Mouse (Mus musculus): ENCODE data around the gene Rab40c. TPM values are rescaled to one million over a fixed set of nuclear protein-coding genes. Genes with fewer than 3 reads are reported as not detected.

Gene Rab40c
- total RNA-seq, 4 experiments from 2014 or later, result 39.7 to 46.1 (median 45.1) TPM

DNA sequence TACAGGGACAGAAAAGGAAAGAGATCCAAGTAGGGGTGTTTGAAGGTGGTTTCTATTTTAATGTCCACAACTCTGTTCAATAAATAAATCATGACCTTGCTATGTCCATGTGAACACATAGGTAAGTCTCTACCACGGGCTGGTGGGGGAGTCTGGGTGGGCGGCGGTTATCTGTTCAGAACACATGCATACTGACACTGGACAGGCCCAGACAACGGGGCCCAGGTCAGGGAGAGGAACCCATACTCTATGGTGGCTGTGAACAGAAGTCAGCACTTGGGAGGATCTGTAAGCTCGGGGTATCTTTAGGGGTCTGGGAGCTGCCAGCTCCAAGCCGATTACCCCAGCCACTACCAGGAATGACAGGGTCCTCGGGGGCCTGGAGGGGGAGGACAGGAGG, 26.8 kb upstream of the Rab40c start:
- no peak for DNase-seq (ENCODE audit: low spot score in 2 of 2)

DNA sequence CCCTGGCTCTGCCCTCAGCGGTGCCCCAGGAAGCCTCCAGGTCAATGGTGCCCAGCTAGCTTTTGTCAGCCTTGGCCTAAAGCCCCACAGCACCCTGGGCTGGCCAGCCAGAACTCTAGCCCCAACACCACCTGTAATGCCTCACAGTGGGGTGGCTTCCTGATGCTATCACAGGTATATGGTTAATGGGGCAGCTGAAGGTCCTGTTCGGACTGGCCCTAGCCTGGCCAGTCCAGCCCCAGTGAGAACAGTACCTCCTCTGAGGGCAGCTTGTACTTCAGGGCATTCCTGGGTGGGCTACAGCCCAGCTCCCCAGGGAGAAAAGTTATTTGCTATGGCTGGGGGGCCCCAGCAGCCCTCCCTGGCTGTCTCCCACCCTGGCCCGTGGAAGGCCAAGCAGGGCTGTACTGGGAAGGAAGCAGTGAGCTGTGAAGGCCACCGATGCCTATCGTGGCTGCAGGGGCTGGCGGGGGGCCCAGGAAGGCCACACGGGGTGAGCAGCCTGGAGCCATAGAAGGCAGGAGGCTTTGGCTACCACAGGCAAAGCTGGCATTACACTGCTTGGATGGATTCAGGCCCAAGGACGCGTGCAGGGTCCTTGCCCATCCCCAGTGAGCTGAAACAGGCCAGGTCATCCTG, 26.1 kb upstream of the Rab40c start:
- no peak for DNase-seq (ENCODE audit: low spot score in 2 of 2)

DNA sequence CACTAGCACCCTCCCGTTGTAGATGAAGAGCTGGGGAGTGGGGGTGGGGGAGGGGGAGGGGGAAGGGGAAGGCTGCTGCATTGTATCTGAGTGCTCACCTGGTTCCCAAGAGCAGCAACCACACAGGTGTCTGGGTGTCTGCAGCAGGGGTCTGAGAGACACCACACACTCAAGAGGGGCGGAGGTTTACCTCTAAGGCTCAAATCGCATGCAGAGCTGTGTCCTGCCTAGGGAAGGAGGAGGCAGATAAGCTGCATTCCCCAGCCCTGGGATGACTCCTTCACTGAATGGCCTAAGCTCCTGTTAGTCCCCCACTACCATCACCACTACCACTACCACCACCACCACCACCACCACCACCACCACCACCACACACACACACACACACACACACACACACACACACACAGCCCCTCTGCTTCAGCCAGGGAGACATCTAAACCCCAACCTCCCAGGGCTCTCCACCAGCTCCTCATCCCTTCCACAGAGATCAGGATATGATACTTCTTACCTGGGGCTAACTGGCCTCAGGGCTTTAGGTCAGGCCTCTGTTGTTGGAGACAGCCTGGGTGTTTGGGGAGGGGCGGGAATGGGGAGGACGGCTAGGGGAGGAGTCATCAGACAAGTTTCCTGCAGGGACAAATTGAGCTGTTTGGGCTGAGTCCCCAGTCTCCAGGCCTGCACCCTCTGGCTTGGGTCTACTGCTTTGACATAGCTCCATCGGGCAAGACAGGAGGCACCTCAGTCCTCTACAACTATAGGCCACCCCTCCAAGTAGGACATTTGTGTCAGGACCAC, 25.0 kb upstream of the Rab40c start, which contains the start of the genes Pigq and Nhlrc4:
TSS of gene Pigq (minus strand) at position 571 of the 798 bp plus-strand sequence.
TSS of gene Nhlrc4 (minus strand) at position 596 of the 798 bp plus-strand sequence.
- no peak for DNase-seq (ENCODE audit: low spot score in 2 of 2)

DNA sequence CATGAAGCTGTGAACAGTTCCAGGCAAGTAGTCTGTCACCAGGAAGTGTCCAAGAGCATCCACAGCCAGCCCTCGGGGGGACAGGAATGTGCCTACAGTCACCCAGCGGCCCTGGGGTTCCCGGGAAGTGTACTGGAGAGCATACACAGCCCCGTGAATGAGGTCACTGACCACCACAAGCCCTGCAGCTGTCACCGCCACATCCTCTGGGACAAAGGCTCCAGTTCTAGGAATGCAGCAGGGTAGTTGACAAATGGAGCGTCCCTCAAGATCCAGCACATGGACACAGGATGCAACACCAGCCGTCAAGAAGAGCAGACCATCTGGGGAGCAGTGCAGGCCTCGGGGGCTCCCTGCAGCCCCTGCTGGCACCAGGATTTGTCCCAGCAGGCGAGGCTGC, 24.2 kb upstream of the Rab40c start:
- DNase-seq (ENCODE audit: low spot score in 2 of 2), result no peak

DNA sequence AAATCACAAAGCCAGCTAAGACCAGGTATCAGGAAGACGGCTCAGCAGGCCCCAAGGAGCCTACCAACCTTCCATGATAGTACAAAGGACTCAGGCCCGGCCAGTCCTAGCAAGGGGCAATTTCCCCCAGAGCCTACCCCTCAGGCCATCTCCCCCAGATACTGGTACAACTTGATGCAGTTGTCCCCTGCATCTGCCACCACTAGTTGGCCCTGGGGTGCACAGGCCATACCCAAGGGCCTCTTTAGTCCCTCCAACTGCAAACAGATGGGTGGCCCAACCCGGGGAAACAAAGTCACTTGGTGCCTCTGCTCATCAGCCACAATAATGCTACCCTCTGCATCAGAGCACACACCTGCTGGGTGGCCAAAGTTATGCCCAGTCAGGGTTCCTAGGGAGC, 23.7 kb upstream of the Rab40c start:
- DNase-seq (ENCODE audit: low spot score in 2 of 2), result no peak

DNA sequence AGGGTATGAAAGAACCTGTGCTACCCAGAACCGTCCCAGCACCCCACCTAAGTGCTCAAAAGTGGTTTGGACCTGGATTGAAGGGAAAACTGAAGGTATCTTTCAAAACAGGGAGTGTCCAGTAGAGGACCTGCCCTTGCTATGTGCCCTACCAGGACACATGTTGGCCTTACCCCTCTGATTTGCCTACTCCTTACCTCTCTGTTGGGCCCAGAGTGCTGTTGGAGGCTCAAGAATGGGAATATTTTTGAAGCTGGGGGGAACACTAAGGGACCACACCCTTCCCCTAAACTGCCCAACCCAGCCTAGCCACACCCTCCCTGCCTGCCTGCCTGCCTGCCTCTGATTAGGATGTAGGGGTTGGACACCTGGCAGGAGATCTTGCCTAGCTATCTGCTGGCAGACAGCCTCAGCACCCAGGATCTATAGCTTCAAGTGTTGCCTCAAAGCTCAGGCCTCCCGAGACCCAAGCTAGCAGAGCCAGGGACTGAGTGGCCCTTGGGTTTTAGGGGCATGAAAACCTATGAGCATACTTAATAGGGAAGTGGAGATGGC, 23.1 kb upstream of the Rab40c start:
- no peak for DNase-seq (ENCODE audit: low spot score in 2 of 2)

DNA sequence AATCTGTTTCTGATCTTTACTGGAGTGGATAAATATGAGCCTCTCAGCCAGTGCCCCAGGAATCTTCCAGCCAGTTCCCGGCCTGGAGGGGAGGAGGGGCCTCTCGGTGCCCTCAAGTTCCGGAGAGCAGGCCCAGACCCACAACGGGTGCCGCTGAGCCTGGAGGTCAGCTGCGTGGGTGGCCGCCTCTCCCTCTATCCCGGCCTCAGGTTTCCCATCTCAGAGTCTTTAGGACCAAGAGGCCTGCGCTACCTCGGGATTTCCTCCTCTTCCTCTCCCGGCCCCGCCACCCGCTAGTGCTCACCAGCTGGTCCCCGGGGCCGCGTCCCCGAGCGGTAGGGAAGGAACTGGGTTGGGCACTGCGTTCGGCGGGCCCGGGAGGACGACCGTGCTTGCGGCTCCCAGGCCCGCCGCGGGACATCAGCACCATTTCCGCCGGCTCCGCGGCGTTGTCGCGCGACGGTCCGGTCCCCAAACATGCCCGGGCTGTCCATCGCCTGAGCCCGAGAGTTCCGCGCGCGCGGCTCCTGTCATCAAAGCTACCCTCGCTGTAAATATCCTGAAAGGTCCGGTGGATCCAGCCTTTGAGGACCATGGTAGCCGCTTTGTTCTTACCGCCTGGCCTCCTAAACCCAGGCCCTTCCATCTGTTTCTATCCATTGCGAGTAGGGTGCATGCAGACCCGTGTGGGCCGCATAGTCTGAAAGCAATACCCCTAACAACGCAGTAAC, 22.1 kb upstream of the Rab40c start:
- DNase-seq (ENCODE audit: low spot score in 2 of 2), result peak; percentile 58 to 62

DNA sequence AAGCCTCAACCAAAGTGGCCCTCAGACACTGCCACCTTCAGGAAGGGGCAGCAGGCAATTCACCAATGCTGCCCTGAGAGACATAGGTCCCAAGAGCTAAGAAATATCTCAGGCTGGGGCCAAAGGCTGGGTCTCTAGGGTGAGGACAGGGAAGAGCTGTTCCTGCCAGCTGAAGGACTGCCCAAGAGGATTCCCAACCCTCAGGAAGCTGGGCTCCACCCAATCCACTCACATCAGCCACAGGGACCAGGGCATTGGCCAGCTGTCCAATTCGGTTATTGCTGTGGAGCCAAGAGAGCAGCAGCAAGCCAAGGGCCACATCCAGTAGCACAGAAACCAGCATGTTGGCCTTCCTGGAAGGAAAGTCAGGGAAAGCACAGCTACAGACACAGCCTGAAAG, 15.0 kb upstream of the Rab40c start:
- no peak for DNase-seq (ENCODE audit: low spot score in 2 of 2)

DNA sequence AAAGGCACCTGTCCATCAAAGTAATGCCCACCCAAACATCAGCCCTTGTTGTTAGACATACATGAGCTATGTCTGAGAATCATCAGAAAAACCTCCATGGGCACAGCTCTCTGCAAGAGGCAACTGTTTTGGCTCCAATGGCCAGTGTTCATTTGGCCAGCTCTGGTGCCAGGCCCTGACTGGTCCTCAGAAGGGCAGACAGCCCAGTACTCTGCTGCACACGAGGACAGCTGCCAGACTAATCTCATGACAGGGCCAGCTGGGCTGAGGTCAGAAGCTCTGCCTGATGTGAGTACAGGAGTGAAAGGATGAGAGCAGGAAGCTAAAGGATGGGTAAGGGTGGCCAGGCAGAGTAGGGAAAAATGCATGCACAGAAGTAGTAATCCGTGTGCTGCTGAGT, 5.8 kb upstream of the Rab40c start:
- DNase-seq (ENCODE audit: low spot score in 2 of 2), result peak in 1 of 2 experiments; percentile 77

DNA sequence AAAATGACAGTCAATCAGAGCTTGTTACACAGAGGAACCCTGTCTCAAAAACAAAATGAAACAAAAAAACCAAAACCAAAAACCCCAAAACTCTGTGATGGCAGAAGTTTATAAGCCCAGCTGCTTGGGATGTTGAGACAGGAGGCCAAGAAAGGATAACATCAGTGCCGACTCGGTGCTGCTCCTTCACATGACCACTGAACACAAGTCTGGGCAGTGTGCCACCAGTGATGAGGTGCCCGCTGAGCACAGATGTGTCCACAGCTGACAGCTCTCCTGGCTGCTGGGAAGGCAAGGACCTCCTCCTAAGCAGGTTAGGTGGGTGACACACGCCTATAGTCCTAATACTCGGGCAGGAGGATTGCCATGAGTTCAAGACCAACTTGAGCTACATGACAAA, 2.6 kb upstream of the Rab40c start:
- DNase-seq (ENCODE audit: low spot score in 2 of 2), result no peak

DNA sequence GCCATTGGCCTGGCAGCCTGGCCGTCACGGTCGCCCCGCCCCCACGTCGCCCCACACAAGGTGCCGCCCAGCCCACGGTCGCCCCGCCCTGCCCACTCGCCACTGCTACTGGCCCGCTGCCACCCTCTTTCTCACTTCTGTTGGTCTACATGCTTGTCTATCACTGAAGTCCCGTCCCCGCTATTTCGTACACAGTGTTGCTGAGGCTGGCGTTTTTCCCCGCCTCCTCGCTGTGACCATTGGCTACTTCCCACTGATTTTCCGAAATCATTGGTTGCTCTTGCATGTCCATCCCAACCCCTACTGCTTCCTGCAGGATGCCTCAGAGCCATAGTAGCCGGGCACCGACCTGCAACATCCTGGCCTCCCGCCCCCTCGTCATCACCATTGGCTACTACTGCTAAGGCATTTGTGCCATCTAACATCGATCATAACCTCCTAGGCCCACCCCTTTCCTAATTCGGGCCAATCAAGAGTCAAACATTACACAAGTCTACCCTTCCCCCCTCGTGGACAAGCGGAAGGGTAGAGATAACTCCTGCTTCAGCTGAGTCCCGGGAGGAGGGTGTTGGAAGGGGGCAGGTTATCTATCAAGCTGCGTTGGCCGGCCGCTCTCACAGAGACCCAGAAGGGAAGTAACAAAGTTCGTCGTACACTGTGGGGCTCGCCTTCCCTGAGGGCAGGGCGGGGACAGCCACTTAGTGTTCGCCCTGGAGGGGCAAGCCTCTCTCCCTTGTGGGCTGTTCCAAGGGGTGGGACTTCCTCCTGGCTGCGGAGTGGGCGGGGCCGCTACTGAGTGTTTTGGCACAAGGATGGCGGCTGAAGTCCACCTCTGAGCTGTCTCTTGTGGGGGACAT, 487 bp upstream of the Rab40c start:
- peak; percentile 99 to 100 for DNase-seq (ENCODE audit: low spot score in 2 of 2)

DNA sequence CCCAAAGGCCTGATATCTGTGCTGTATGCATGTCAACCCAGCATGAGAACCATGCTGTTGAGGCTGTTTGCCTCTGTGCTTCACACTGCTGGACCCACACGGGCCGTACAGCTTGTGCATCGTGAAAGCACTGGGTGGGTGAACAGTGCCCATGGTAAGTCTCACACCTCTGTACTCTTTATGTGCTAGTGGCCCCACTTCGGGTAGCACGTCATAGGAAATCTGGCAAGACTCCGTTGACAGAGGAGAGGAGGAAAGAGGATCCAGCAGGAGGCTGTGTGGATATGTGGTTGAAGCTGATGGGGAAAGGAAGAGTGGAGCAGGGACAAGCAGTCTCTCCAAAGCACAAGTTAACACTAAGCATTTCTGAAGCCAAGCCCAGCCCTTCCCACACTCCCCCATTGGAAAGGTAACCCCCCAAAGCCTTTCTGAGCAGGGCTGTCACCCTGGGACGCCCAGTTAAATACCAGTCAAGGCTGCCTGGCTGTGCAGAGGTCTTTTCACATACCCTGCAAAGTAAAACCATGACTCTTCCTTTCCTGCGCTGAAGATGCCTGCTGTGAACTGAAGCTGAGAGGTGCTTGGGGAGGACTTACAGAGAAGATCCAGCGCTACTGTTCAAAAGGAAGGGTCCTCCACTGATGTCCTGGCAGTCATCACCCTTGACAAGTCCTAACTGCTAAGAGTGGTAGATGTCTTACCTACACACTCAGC, 1.3 kb downstream of the Rab40c start:
- DNase-seq (ENCODE audit: low spot score in 2 of 2), result no peak

DNA sequence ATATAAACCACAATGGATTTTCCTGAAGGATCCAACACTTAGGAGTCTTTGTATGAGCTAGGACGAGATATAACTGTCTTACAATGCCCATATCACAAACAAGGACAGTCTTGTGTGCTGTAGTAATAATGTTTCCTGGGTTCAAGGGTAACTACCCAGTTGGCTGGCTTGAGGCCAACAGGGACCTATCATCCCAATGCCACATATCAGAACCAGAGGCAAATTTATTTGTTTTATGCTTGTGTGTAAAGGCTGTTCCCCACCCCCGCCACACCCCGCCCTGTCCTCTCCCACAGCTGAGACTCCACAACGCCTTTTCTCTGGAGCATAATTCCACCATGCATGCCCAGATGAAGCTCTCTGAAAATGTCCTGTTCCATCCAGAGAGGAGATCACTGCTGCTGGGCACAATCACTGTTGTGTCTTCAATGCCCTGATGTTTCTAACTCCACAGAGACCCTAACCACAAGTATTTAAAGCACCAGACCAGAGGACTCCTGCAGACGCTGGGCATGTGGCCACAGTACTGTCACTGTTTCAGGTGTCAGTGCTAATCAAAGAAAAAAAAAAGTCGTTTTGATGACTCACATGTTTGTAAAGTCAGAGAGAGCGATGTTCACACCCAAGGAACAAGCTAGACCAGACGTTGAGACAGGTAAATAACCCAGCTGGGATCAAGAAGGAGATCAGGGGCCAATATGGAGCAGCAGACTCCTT, 2.4 kb downstream of the Rab40c start:
- DNase-seq (ENCODE audit: low spot score in 2 of 2), result no peak

DNA sequence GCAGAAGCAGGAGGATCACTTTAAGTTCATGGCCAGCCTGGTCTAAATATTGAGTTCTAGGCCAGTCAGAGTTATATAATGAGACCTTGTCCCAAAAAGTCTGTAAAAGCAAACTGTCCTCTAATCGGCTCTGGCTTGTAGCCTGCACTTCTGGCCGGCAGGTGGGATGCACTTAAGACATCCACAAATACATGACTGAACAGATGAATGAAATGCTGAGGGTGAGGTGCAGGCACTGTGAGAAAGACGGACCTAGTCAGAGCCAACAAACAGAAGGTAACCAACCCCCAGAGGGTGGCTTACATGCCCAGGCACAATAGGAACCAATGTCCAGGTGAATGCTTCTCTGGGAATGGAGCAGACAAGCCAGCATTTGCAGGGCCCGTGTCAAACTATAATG, 5.2 kb downstream of the Rab40c start:
- DNase-seq (ENCODE audit: low spot score in 2 of 2), result no peak

DNA sequence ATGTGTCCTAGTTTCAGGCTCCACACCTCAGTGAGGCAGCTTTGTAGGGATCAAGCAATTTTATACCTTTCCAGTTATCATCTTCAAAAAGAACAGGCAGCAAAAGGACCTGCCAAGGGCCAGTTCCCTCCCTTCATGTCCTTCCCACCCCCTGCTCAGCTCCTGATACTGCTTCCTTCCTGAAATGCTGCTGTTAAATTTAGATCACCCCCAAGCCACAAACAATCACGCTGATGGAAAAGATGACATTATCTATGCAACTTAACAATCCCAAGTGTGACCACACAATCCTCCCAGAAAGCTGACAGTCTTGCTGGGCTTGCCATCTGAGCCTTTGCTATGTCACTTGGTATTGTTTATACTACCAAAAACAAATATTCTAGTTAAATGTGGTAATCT, 5.7 kb downstream of the Rab40c start:
- DNase-seq (ENCODE audit: low spot score in 2 of 2), result no peak

DNA sequence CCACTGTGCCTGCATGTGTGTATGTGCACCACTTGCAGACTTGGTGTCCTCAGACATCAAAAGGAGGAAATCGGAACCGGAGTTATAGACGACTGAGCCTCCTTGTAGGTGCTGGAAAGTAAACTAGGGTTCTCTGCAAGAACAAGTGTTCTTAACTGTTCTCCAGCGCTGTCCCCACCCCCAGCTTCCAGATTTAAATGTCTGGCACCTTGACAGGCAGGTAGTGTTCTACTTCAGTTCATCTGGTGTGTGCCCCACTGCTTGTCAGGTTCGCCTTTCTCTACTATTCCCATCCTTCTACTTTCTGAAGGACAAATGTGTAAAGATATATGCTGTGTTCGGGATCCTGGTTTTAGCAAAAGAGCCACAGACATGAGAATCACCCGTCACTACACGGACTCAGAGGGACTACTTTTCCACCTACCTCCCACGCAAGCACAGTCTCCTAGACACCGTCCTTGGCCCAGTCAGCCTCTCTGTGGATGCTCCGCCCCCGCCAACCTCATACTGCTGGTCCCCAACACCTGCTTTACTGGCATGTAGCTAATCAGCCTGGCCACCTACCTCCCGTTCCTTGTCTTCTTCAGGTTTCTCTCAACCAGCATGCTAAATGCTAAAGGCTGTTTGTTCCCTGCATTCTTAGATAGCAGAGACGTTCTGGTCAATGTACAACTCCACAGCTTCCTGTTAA, 6.2 kb downstream of the Rab40c start:
- peak in 1 of 2 experiments; percentile 86 for DNase-seq (ENCODE audit: low spot score in 2 of 2)

DNA sequence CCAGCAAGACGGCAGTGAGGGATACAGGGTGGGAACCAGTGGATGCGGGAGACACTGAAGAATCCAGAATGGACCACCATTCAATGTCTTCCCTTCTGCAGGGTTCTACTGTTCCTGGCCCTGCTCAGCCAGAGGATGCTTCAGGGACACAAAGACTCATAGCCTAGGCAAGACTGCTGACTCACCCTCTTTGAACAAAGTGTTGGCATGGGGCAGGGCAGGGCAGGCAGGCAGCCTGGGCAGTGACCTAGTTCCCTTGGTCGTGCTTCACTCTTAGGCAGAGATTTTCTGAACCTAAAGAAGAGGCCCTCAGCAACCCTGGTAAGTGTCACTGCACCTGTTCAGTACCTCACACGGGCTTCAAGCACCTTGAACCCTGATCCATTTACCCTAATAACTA, 7.7 kb downstream of the Rab40c start:
- no peak for DNase-seq (ENCODE audit: low spot score in 2 of 2)

DNA sequence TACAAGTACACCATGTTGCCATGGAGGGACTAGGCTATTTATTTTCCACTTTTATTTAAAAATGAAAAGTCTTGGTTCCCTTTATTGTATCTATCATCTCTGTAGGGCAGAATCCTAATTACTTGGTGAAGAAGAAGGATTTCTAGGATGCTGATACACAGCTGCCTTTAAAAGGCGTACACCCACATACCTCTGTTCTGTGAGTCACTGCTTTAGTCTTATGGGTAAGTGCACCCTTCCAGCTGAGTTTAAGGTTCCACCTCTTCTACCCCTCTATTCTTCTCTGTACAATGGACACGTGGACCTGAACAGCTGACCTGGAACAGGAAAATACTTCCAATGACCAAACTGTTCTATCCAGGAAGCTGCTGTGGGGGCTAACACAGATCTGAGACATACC, 11.9 kb downstream of the Rab40c start:
- DNase-seq (ENCODE audit: low spot score in 2 of 2), result no peak

DNA sequence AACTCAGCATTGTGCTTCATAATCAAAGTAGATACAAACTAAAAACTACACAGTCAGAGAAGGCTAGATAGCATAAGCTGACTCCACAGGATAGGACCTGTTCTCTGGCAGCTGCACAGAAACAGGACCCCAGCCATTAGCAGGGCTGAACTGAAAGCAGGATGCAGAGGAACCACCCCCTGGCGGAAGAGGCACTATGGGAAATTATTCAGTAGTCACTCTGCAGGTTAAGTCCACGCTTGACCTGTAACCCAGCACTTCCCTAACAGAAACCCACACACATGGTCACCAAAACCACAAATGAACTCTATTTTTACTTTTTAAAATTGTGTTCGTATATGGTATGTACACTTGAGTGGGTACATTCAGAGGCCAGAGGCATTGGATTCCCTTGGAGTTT, 16.5 kb downstream of the Rab40c start:
- DNase-seq (ENCODE audit: low spot score in 2 of 2), result no peak

Data from left cerebral cortex, adult 8-10 months (tissue).